Mouse (Mus musculus) lung, embryonic 16.5 days (tissue): Measurements from ENCODE around the gene Cacna1b. TPM values are rescaled to one million over a fixed set of nuclear protein-coding genes. Genes with fewer than 3 reads are reported as not detected.

ENCODE experiments used
- ATAC-seq: fragments of 200-750 bp; cut with Nextera tagmentation; 2 replicates; pipeline ENCODE4 v1.8.0; 2017; ENCODE audit warnings: low read depth, mild to moderate bottlenecking, moderate library complexity
- H3K27ac ChIP-seq: fragments of 300-500 bp; sonication (generic); 2 replicates; pipeline ENCODE4 v1.5.1; 2014; ENCODE audit warnings: mild to moderate bottlenecking, control low read depth, low read length
- H3K27me3 ChIP-seq: fragments of 300-500 bp; sonication (generic); 2 replicates; pipeline ENCODE4 v1.6.1; 2014; ENCODE audit warnings: low read depth, low read length, mixed read lengths; ENCODE audit not compliant: control insufficient read depth, insufficient read depth
- H3K36me3 ChIP-seq: fragments of 300-500 bp; sonication (generic); 2 replicates; pipeline ENCODE4 v1.6.1; 2014; ENCODE audit warnings: low read length; ENCODE audit not compliant: control insufficient read depth, insufficient read depth
- H3K4me1 ChIP-seq: fragments of 300-500 bp; sonication (generic); replicated peaks from 2 replicates; pipeline ENCODE4 v1.6.1; 2014; ENCODE audit warnings: low read length, mixed read lengths; ENCODE audit not compliant: control insufficient read depth, insufficient read depth
- H3K4me2 ChIP-seq: fragments of 300-500 bp; sonication (generic); 2 replicates; pipeline ENCODE4 v1.6.1; 2014; ENCODE audit warnings: low read depth, low read length, control low read depth
- H3K4me3 ChIP-seq: fragments of 300-500 bp; sonication (generic); 2 replicates; pipeline ENCODE4 v1.5.1; 2014; ENCODE audit warnings: mild to moderate bottlenecking, low read length, control low read depth
- H3K9ac ChIP-seq: fragments of 300-500 bp; sonication (generic); 2 replicates; pipeline ENCODE4 v1.6.1; 2014; ENCODE audit warnings: low read length, control low read depth
- H3K9me3 ChIP-seq: fragments of 300-500 bp; sonication (generic); 2 replicates; pipeline ENCODE4 v1.6.1; 2016; ENCODE audit warnings: low read length; ENCODE audit not compliant: control insufficient read depth
- WGBS: fragments of 180-500 bp; shearing (Covaris S2); extraction: QIAGEN DNeasy Blood & Tissue Kit; methylation state at CpG from one replicate; pipeline ENCODE4 v1.1.7; 2014; 5-methylcytosine and 5-hydroxymethylcytosine counted together
- polyA plus RNA-seq: library from polyadenylated mRNA; unstranded; fragments of >200 nt; fragmentation: Nextera tagmentation; extraction: Ambion mirVana; gene quantifications from 2 replicates; pipeline ENCODE4 v1.2.1, GENCODE M21; 2015

Cacna1b gene
- polyA plus RNA-seq, 1 experiment from 2014 or later, result 0.11 TPM

GRCm38 (mm10) chr2:24553962-24554361 is 209.0 kb downstream of the Cacna1b start:
- peak; percentile 69 for ATAC-seq
- Histone ChIP-seq H3K4me3 (no peak overlapping the region), H3K27ac (no peak overlapping the region), H3K9me3 (no peaks in the 10 kb centered on the region), H3K27me3 (no peaks in the 10 kb centered on the region), H3K36me3 (no peaks in the 10 kb centered on the region), H3K4me2 (no peak overlapping the region), H3K9ac (no peak overlapping the region), H3K4me1 (peaks cover 6% of the 10 kb centered on the region)
- WGBS, result 5% methylated on average over 7 of the region's 7 CpGs

Other genes starting within 250 kb of the Cacna1b start
- 73.6 and 77.3 TPM in 2 replicates for gene Ehmt1, start 156.5 kb upstream of the Cacna1b start, polyA plus RNA-seq
- gene Arrdc1, start 172.1 kb upstream of the Cacna1b start, polyA plus RNA-seq, result 141 and 156 TPM in 2 replicates
- gene Zmynd19, start 186.6 kb upstream of the Cacna1b start, polyA plus RNA-seq, result 2.1 and 4.2 TPM in 2 replicates
- 22.3 TPM in 2 replicates for gene Dph7, start 199.2 kb upstream of the Cacna1b start, polyA plus RNA-seq
- gene Mrpl41, start 211.9 kb upstream of the Cacna1b start, polyA plus RNA-seq, result 97.7 and 102 TPM in 2 replicates
- 6.6 and 7.7 TPM in 2 replicates for gene Pnpla7, start 212.9 kb upstream of the Cacna1b start, polyA plus RNA-seq